Mouse (Mus musculus) E14TG2a.4 (cell line): ENCODE measurements around the gene Rpl27.

Experiments used
- CTCF ChIP-seq: conservative IDR thresholded peaks from 2 replicates; pipeline ENCODE4 v1.5.1; 2014; ENCODE audit warnings: low read length
- NANOG ChIP-seq: IDR thresholded peaks from 2 replicates; pipeline ENCODE4 v1.6.1; 2014; ENCODE audit warnings: borderline replicate concordance, low read length, mixed read lengths
- POU5F1 ChIP-seq: IDR thresholded peaks from 2 replicates; pipeline ENCODE4 v1.6.1; 2014; ENCODE audit warnings: low read length, borderline replicate concordance

- TF ChIP-seq CTCF (no peak), POU5F1 (no peak), NANOG (no peak)
Measured at GRCm38 (mm10) chr11:101470206-101470605, 28.1 kb downstream of the Rpl27 start.
